Mouse (Mus musculus) 3134 (cell line): ENCODE measurements at regions not wholly inside any gene's neighbourhood (a gene's known extent, or its start where the extent isn't known, plus 50 kb on each side); places are given as distances from the start of the nearest gene placed in this dataset.
A peak's percentile ranks its signal among the peaks of the same experiment; 100 is the strongest.

Experiments used
- DNase-seq: peaks from one replicate; pipeline ENCODE4 v3.0.0-alpha.2; 2011; ENCODE audit warnings: low spot score; ENCODE audit not compliant: insufficient read length; ENCODE audit errors: extremely low read depth

- no peak for DNase-seq
Measured at GRCm38 (mm10) chr3:107826241-107826760, 50.7 kb upstream of the Eps8l3 start.

DNA sequence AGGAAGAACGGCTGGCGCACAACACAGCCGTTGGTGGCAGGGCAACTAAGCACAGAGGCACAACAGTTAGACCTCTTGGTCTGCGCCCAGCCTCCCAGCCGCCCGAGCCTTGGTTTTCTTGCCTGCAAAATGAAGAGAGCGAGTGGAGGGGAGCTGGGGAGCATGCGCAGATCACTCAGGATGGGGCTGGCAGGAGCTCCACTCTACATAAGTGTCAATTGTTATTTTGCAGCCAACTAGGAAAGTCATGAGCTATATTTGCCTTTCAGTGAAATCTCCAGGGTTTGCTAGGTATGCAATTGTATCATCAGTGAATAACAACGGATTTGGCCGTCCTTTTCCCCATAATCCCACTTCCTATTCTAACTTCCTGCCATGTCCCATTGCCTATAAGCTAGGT, 51.6 kb upstream of the Eps8l3 start:
- no peak for DNase-seq

GRCm38 (mm10) chr3:107824378-107824777, 52.7 kb upstream of the Eps8l3 start:
- DNase-seq: no peak

DNA sequence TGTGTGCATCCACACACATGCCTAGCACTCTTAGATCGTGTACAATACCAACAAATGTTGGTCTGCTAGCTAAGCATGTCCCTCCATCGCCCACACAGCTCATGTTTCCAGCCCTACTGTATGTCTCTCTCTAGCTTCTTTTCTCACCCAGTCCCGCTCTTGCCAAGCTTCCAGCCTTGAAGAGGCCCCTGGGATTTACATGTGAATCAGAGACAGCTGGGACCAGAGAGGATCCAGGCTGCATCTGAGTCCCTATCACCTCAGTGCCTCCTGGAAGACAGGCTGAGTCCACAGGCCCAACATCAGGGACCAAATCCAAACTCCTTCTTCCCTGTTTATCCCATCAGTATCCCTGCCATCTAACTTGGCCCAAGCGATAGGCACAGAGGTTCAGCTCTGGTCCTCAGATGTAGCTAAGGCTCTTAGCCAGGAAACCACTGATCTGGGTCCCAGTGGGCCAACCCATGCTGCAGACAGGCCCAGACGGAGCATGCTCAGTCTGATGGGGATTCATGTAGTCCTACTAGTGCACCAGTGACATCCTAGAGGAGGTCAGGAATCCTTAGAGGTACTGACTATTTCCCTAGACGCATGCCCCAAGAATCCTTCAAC, 53.3 kb upstream of the Eps8l3 start:
- DNase-seq: no peak

- DNase-seq: peak; percentile 65
Measured at GRCm38 (mm10) chr3:107823177-107823576, 53.9 kb upstream of the Eps8l3 start.

GRCm38 (mm10) chr3:107822499-107822898, 54.5 kb upstream of the Eps8l3 start:
- DNase-seq: peak; percentile 58

- no peak for DNase-seq
Measured at GRCm38 (mm10) chr3:107821952-107822351, 55.1 kb upstream of the Eps8l3 start.

DNA sequence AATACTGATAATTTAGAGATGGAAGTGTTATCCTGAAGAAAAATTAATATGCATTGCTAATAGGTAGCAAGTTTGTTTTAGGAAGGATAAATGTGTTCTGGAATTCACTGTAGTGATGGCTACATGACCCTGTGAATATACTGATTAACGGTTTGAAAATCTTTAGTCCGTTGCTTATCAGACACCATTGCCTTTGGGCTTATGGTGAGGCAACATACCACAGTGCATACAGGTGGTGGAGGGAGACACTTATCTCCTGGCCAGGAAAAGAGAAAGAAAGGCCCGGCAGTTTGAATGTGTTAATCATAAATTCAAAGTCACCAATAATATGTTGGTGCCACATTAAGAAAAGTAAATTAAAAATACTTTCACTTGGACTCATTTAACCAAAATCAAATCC, 57.4 kb upstream of the Eps8l3 start:
- DNase-seq: no peak

DNA sequence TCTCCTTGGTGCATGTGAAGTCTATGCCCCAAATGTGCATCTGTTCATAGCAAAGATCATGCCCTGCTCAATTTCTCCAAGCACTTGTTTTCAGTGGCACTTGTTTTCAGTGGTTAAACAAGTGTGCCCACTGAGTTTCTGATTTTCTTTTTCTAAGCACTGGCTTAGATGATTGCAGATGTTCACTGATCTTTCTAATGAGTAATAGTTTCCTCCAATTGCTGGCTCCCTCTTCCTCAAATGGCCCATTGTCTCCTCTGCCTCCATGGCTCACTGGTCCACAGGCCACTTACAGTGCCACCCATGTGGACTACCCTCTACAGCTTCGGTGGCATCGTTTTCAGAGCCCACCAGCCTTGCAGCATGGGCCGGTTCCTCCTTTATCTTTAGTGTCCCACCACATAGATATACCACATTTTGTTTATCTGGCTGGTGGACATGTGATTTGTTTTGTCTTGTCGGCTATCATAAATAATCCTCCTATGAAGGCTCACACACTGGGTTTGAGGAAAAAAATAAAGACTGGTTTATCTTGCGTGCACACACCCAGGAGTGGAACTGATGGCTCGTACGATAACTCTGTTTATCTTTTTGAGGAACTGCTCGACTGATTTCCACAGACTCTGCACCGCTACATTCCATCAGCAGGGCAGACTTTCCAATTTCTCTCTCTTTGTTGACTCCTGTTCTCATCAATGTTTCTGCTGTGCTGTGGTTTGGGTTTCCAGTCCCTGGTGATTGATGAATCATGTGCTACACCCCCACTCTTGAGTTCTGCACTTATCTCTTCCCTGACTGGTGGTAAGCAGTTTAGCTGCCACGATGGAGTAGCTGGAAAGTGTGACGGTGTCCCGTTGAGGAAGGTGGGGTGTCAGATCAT, 58.2 kb upstream of the Eps8l3 start:
- no peak for DNase-seq

- DNase-seq: no peak
Measured at GRCm38 (mm10) chr3:107816031-107816430, 55.8 kb upstream of the Csf1 start.

DNA sequence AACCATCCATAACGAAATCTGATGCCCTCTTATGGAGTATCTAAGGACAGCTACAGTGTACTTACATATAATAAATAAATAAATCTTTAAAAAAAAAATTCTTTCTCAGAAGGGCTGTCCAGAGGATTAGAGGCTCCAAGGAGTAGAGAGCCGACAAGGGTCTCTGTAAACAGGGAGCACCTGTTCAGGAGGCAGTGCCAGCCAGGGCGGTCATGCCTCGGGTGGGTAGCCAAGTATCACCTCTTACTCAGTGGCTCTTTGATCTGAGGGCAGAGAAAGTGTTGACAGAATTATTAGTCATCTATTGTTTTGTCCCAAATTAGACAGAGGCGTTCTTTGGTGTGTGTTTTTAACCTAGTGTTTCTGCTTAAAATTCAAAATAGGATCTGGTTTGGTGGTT, 54.0 kb upstream of the Csf1 start:
- DNase-seq: no peak

GRCm38 (mm10) chr3:107812885-107813284, 52.6 kb upstream of the Csf1 start:
- DNase-seq: no peak

GRCm38 (mm10) chr3:107812341-107812740, 52.1 kb upstream of the Csf1 start:
- no peak for DNase-seq

DNA sequence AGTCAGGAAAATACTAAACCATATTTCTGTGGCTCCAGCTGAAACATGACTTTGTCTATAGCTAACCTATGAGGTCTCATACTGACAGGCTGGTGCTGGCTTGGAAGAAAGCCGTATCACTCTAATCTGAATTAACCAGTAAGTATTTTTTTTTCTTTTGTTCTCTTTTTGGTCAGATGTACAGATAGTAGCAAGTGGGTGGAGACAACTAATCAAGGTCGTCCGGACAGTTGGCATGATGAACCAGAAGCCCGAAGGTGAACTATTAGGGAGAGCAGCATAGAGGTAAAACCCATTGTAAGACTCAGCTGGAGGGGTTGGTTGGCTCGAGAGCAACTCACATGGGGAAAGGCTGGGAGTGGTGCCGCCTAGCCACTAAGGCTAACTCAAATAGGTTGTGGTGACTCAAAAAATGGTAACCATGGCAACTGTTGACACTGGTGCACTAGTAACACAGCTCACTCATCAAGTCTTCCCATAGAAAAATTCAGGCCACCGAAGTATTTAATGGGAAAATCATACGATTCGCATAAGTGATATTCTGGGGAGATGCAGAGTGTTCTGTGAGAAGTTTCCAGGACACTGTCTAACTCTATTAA, 50.3 kb upstream of the Csf1 start:
- DNase-seq: no peak
